Mouse (Mus musculus) bone marrow, adult 2 months (tissue): ENCODE measurements around the gene Ank2. TPM values are rescaled to one million over a fixed set of nuclear protein-coding genes. Genes with fewer than 3 reads are reported as not detected.

Experiments used
- H3K27ac ChIP-seq: fragments of 200-500 bp; 2 replicates; pipeline ENCODE4 v1.5.1; 2012; ENCODE audit warnings: low read depth, mild to moderate bottlenecking, control low read depth, inconsistent platforms, low read length; ENCODE audit not compliant: control insufficient read depth, poor library complexity, insufficient read depth
- H3K4me1 ChIP-seq: fragments of 200-500 bp; 2 replicates; pipeline ENCODE4 v1.6.1; 2011; ENCODE audit warnings: low read length; ENCODE audit not compliant: control insufficient read depth, insufficient read depth
- H3K4me3 ChIP-seq: fragments of 200-500 bp; replicated peaks from 2 replicates; pipeline ENCODE3; 2011; ENCODE audit warnings: mild to moderate bottlenecking, low read depth, low read length, control low read depth; ENCODE audit not compliant: control insufficient read depth
- CTCF ChIP-seq: fragments of 200-500 bp; IDR thresholded peaks from 2 replicates; pipeline ENCODE4 v1.5.1; 2011; ENCODE audit warnings: low read length, control low read depth; ENCODE audit not compliant: control insufficient read depth, insufficient read depth
- POLR2A ChIP-seq: fragments of 200-500 bp; IDR thresholded peaks from 2 replicates; pipeline ENCODE4 v1.6.1; 2011; ENCODE audit warnings: low read depth, mild to moderate bottlenecking, control low read depth, low read length, borderline replicate concordance; ENCODE audit not compliant: control insufficient read depth
- WGBS: fragments of 180-500 bp; shearing (Covaris S2); methylation state at CpG from one replicate; pipeline ENCODE4 v1.1.7; 2018; 5-methylcytosine and 5-hydroxymethylcytosine counted together
- polyA plus RNA-seq: library from polyadenylated mRNA; stranded (reverse); fragments of >200 nt; gene quantifications from 2 replicates; pipeline ENCODE4 v1.2.4, GENCODE M21; 2011; ENCODE audit warnings: low replicate concordance; ENCODE audit not compliant: missing spikeins, insufficient read depth, insufficient read length

The Ank2 gene
- polyA plus RNA-seq, 1 experiment = 5.5 TPM

DNA sequence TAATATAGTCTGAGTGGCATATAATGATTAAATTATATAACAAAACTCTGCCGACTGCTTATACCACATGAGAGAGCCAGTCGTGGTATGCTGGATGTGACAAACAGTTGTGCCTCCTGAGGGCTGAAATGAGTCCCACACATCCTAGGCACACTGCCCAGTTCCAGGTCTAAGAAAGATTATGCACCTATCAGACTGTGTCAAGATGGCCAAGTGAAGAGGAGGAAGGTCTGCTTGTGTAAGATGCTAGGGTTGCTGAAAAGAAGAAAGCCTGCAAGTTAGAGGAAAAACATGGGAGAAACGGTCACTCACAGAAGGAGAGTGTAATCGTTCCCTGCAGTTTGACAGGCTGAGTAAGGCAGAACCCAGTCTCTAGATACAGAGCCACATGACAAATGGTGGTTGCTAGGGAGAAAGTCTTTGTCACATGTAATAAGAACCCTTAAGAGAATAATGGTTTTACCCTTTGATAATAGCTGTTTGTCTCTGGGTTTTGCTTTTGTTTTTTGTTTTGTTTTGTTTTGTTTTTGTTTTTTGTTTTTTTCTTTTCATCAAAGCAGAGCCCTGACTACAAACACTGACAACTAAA, 29.9 kb downstream of the Ank2 start:
- no peak overlapping the region for H3K27ac ChIP-seq
- no peaks in the 10 kb centered on the region for H3K4me1 ChIP-seq
- 58% methylated on average over 4 of the region's 4 CpGs for WGBS
- H3K4me3 ChIP-seq = no peak overlapping the region
- TF ChIP-seq CTCF (no peak), POLR2A (no peak)

DNA sequence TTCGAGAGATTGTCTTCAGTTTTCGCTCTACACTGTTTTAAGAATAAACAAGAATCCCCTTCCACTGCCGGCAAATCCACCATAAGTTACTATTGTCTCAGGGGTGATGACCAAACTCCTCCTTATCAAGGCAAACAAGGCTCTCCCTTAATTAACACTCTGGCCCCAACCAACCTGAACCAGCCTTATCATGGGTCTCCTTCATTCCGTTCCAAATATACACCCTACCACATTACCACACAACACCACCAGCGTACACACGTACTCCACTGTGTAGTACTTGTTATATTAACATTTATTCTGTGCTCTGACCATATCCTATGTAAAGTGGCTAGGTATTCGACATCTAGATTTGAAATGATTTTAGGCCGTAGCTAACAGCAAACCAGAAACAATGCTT, 30.6 kb downstream of the Ank2 start:
- TF ChIP-seq POLR2A (no peak), CTCF (no peak)
- Histone ChIP-seq H3K27ac (no peak overlapping the region), H3K4me1 (no peaks in the 10 kb centered on the region), H3K4me3 (no peak overlapping the region)
- 76% methylated on average over 8 of the region's 8 CpGs for WGBS

DNA sequence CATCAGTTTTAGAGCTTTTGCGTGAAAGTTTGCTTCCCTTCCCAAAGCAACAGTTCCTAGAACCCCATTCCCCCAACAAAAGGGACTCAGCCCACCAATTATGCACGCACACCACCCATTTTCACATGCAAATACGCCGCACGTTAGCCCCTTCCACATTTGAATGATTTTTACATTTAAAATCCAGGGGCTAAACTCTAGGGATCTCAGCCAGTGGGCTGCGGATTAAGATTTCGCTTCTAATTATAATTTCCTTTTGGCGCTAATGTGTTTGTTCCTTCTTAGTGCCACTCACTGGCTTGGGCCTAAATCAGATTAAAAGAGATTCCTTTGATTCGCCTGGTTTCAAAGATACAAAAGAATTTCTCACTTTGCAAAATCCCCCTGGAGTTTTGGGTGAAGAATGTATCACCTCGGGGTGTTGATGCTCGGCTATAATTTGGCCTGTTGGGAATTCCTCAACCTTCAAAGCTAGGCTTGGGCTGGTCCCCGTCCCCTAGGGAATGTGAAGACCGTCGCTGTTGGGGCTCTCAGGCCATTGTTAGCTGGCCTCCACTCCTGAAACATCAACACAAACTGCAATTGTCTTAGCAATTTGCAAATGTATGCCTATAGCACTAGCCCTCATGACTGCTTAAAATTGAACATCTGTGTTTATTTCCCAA, 35.2 kb downstream of the Ank2 start:
- no peaks in the 10 kb centered on the region for H3K4me1 ChIP-seq
- WGBS = 76% methylated on average over 14 of the region's 14 CpGs

DNA sequence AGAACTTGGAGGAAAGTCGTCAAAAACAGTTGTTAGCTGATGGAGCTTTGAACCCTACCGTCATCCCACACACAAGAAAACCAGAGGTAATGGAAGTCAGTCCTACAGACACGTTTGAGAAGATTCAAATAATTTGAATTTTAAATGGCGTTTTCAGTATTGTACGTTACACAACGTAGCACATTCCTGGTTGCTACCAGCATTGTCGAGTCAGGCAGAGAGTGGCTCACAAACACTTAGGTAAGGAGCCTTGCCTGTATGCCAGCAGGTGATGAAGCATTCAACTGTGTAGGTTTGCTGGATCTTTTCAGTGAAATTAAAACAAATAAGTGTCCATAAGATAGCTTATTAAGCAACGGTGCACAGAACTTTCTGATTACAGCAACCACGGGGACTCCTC, 36.0 kb downstream of the Ank2 start:
- TF ChIP-seq POLR2A (no peak), CTCF (no peak)
- no peak overlapping the region for H3K4me3 ChIP-seq
- H3K27ac ChIP-seq = no peak overlapping the region
- WGBS = 78% methylated on average over 9 of the region's 9 CpGs
- H3K4me1 ChIP-seq = no peaks in the 10 kb centered on the region

More for the DNA sequence above, 35.2 kb downstream of the Ank2 start:
- TF ChIP-seq POLR2A = no peak
- H3K27ac ChIP-seq = no peak overlapping the region
- no peak overlapping the region for H3K4me3 ChIP-seq

DNA sequence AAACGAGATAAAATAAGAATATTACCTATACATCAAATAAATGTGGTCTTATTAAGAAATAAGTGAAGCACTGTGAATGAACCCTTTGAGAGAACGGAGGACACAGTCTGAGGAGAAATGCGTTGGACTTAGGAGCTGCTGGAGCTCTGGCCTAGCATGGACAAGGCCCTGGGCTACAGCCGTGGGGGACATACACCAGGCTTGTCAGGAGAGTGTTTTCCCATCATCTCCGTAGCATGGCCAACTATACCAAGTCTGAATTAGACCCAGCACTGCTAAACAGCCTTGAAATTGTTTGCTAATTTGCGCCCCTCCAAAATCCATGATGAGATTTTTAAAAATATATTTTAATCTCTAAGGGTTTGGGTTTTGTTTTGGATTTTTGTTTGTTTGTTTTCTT, 36.7 kb downstream of the Ank2 start:
- no peak overlapping the region for H3K27ac ChIP-seq
- TF ChIP-seq POLR2A = no peak
- no peak for TF ChIP-seq CTCF
- no peak overlapping the region for H3K4me3 ChIP-seq
- H3K4me1 ChIP-seq = no peaks in the 10 kb centered on the region
- WGBS = 81% methylated on average over 6 of the region's 6 CpGs

DNA sequence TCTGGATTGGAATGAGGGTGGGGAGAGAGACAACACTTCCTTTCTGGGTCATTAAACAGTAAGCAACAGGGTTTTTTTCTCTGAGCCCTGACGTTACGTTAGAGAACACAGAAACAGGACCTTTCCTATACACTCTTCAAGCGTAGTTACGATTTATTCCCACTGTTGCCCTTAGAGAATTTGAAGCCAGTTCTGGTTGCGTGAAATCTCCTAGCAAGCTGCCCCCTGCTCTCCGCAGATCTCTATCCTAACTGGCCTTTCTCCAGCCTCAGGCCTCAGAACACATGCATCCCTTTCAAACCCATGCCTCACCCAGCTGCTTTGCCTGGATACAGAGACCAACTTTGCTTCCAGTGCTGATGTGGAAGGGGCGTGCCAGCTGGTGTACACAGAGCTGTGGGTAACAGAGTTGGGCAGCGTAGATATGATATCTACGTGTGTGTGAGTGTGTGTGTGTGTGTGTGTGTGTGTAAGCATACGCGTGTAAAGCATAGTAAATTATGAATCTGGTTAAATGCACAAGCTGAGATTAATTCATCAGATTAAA, 38.2 kb downstream of the Ank2 start:
- no peaks in the 10 kb centered on the region for H3K4me1 ChIP-seq
- TF ChIP-seq CTCF (no peak), POLR2A (no peak)
- 75% methylated on average over 11 of the region's 11 CpGs for WGBS
- no peak overlapping the region for H3K27ac ChIP-seq
- H3K4me3 ChIP-seq = no peak overlapping the region

DNA sequence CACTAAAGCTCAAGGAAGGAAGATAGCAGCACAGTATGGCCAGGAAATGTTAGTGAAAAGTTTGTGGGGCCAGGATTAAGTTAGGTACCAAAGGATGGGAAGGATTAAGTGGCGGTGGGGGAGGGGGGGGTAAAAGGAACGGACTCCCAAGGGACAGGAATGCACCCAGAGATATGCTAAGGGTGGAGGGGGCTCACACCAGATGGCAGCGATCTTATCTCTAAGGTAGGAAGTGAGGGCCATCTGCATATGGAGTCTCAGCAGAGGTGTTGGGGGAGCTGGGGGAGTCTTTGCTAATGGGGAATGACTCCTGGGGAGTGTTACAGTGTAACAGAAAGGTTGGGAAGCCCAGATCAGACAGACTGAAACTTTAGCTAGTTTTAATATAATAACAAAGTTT, 39.3 kb downstream of the Ank2 start:
- Histone ChIP-seq H3K27ac (no peak overlapping the region), H3K4me1 (no peaks in the 10 kb centered on the region), H3K4me3 (no peak overlapping the region)
- 24% methylated on average over 3 of the region's 3 CpGs for WGBS
- no peak for TF ChIP-seq POLR2A
- TF ChIP-seq CTCF = no peak

DNA sequence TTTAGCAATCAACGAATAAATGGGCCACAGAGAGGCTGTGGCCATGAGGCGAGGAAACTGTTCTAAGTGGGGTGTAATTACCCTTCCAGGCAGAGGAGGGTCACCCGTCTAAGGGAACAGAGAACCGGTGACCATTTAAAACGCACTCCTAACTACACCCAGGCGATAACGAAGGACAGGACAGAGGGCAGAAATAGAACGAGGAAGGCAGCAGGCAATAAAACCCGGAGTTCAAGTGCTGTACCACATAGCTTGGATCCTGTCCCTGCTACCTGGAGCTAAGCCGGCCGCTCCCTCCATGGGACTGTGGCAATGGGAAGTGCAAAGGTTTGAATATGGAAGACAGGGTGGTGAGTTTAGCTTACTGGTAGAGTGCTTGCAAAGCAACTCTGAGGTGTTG, 40.2 kb downstream of the Ank2 start:
- Histone ChIP-seq H3K27ac (no peak overlapping the region), H3K4me3 (no peak overlapping the region), H3K4me1 (no peaks in the 10 kb centered on the region)
- WGBS = 57% methylated on average over 11 of the region's 11 CpGs
- TF ChIP-seq POLR2A (no peak), CTCF (no peak)
